Comparison of ENCODE assay signal across 14 mouse cellular contexts in genomic region chr16:94566834-94567585, GRCm38 (mm10).
"Had no signal": no experiment of that assay in that cellular context is flagged by ENCODE, and none has a peak within 500 bp of the region (broad histone marks: within the 10 kb centered on the region; RNA-seq: fewer than 3 reads in every experiment).

No protein-coding gene starts in this region.

- H3K4me3 ChIP-seq: limb, embryonic 15.5 days; midbrain, embryonic 12.5 days; neural tube, embryonic 13.5 days had no signal

- DNase-seq: kidney, postnatal 25 days; layer of hippocampus, adult 9-11 months; layer of hippocampus, postnatal 36 days; lung, adult 18-20 months; lung, postnatal 4 days; retina, postnatal 1 day; right cerebral cortex, postnatal 4 days; spleen, adult 18-20 months; thymus, adult 18-20 months; thymus, postnatal 14 days had no signal

- H3K36me3 ChIP-seq: limb, embryonic 15.5 days; midbrain, embryonic 12.5 days; neural tube, embryonic 13.5 days had no signal

- H3K27me3 ChIP-seq: limb, embryonic 15.5 days; neural tube, embryonic 13.5 days had no signal

- H3K27ac ChIP-seq: liver, embryonic 14.5 days; midbrain, embryonic 12.5 days; neural tube, embryonic 13.5 days had no signal

- H3K9ac ChIP-seq: limb, embryonic 15.5 days; midbrain, embryonic 12.5 days; neural tube, embryonic 13.5 days had no signal
